8 mouse cellular contexts compared by ENCODE assay signal in genomic region chr1:40117565-40117964, GRCm38 (mm10). TPM values are rescaled to one million over a fixed set of nuclear protein-coding genes. Genes with fewer than 3 reads are reported as not detected.
DNase-seq lines count a peak whose midpoint lies in the region; ATAC-seq and TF ChIP-seq lines count a peak whose summit lies in the region.

No protein-coding gene starts in this region.

- H3K27ac ChIP-seq in forebrain, embryonic 14.5 days (ENCODE audit: low read depth, low read length): no peak overlapping the region
- no peak overlapping the region for H3K27ac ChIP-seq in midbrain, postnatal 0 days (ENCODE audit: low read depth, low read length)

- no peak for TF ChIP-seq CTCF in lung, adult 2 months (IDR thresholded peaks at IDR 0.05; ENCODE audit: insufficient read depth, low read length)
- TF ChIP-seq CTCF in midbrain, postnatal 0 days (IDR thresholded peaks at IDR 0.05): no peak

- no peak overlapping the region for H3K9ac ChIP-seq in forebrain, embryonic 14.5 days (ENCODE audit: low read length)
- H3K9ac ChIP-seq in midbrain, postnatal 0 days (replicated peaks; ENCODE audit: low read length, poor library complexity, severe bottlenecking): no peak overlapping the region

- H3K36me3 ChIP-seq in forebrain, embryonic 14.5 days (ENCODE audit: control insufficient read depth, insufficient read depth, low read length): no peaks in the 10 kb centered on the region
- H3K36me3 ChIP-seq in midbrain, postnatal 0 days (ENCODE audit: insufficient read depth, low read length): no peaks in the 10 kb centered on the region

- no peaks in the 10 kb centered on the region for H3K27me3 ChIP-seq in forebrain, embryonic 14.5 days (replicated peaks; ENCODE audit: control insufficient read depth, insufficient read depth, low read length)
- no peaks in the 10 kb centered on the region for H3K27me3 ChIP-seq in midbrain, postnatal 0 days (ENCODE audit: insufficient read depth, low read length)

- no peaks in the 10 kb centered on the region for H3K9me3 ChIP-seq in forebrain, embryonic 14.5 days (replicated peaks; ENCODE audit: control insufficient read depth, low read length)
- H3K9me3 ChIP-seq in midbrain, postnatal 0 days (ENCODE audit: low read length): no peaks in the 10 kb centered on the region

- H3K4me1 ChIP-seq in lung, adult 2 months (ENCODE audit: control insufficient read depth, insufficient read depth, low read length): no peaks in the 10 kb centered on the region; the same call in 1 of the 2 replicates
- H3K4me1 ChIP-seq in forebrain, embryonic 14.5 days (ENCODE audit: control insufficient read depth, insufficient read depth, low read length): no peaks in the 10 kb centered on the region
- no peaks in the 10 kb centered on the region for H3K4me1 ChIP-seq in midbrain, postnatal 0 days (ENCODE audit: insufficient read depth, low read length)

- 39% methylated on average over 9 of the region's 10 CpGs for WGBS in lung, adult 2 months
- WGBS in forebrain, embryonic 14.5 days: 34% methylated on average over 9 of the region's 10 CpGs
- WGBS in midbrain, postnatal 0 days: 43% methylated on average over 9 of the region's 10 CpGs

- DNase-seq in lung, adult 18-20 months: peak; percentile 8 to 22
- DNase-seq in lung, adult 2 months: no peak
- DNase-seq in forebrain, embryonic 14.5 days (ENCODE audit: low spot score): peak; percentile 51
- peak; percentile 8 to 15 for DNase-seq in kidney, adult 8-10 months
- DNase-seq in midbrain, postnatal 0 days (ENCODE audit: low spot score): peak; percentile 70
- DNase-seq in cerebellum, adult 8-10 months: no peak

- no peak for TF ChIP-seq POLR2A in lung, adult 2 months (IDR thresholded peaks at IDR 0.05; ENCODE audit: borderline replicate concordance, extremely low read depth, low read depth, low read length)

- H3K4me3 ChIP-seq in lung, adult 2 months (replicated peaks; ENCODE audit: extremely low read depth, low read depth, low read length): no peak overlapping the region
- no peak overlapping the region for H3K4me3 ChIP-seq in forebrain, embryonic 14.5 days (ENCODE audit: low read depth, low read length)
- H3K4me3 ChIP-seq in midbrain, postnatal 0 days (ENCODE audit: low read depth, low read length): no peak overlapping the region

- H3K4me2 ChIP-seq in forebrain, embryonic 14.5 days (ENCODE audit: low read length): no peak overlapping the region
- H3K4me2 ChIP-seq in midbrain, postnatal 0 days (ENCODE audit: low read depth, low read length, poor library complexity, severe bottlenecking): no peak overlapping the region

- ATAC-seq in forebrain, embryonic 14.5 days: peak; percentile 40; the same call in 1 of the 2 replicates
- ATAC-seq in midbrain, postnatal 0 days (ENCODE audit: low FRiP score): no peak
- ATAC-seq in activated CD4-positive, CD25-positive, alpha-beta regulatory T cell, adult 4 months: no peak
- no peak for ATAC-seq in erythroid progenitor cell, adult 5-6 weeks (replicated peaks; ENCODE audit: low FRiP score, poor library complexity, severe bottlenecking)

RNA-seq across cellular contexts. Expression of gene Il1r2, which starts 43.7 kb away (rescaled TPM):
- polyA plus RNA-seq in lung, adult 2 months (2012; rRNA removed): 0.80 and 4.7 TPM in 2 replicates
- 0.38 and 0.83 TPM in 2 replicates for polyA plus RNA-seq in forebrain, embryonic 14.5 days (2014; fragmentation: Nextera tagmentation; extraction: Ambion mirVana)
- not detected in 2 replicates for total RNA-seq in midbrain, postnatal 0 days (2014; rRNA removed)
- 0.35 and 0.83 TPM in 2 replicates for polyA plus RNA-seq in midbrain, postnatal 0 days (2015; fragmentation: Nextera tagmentation; extraction: Ambion mirVana)
- 100 to 1,000 TPM; 150 to 152 TPM for polyA plus RNA-seq in activated CD4-positive, CD25-positive, alpha-beta regulatory T cell, adult 4 months (2017; shearing (Covaris generic))
- total RNA-seq in erythroid progenitor cell, adult 5-6 weeks (2015; ENCODE audit: low replicate concordance): 6.7 TPM in 1 of 2 replicates, not detected in the other
- total RNA-seq in erythroid progenitor cell, adult 5-6 weeks (2017; ENCODE audit: low replicate concordance): 1.6 and 6.9 TPM in 2 replicates

Comparison
In these comparisons a context has a peak if more than half of its experiments do, and no peak if none do; other contexts are left out.
1. DNase-seq: peak in lung, adult 18-20 months (2 of 2), forebrain, embryonic 14.5 days (single experiment), kidney, adult 8-10 months (2 of 2) and midbrain, postnatal 0 days (single experiment); none in lung, adult 2 months (single experiment) and cerebellum, adult 8-10 months (single experiment).
2. RNA of gene Il1r2, which starts 43.7 kb away (polyA plus RNA-seq): 150 to 152 TPM in activated CD4-positive, CD25-positive, alpha-beta regulatory T cell, adult 4 months; 0.80 to 4.7 TPM in lung, adult 2 months, 0.38 to 0.83 TPM in forebrain, embryonic 14.5 days and 0.35 to 0.83 TPM in midbrain, postnatal 0 days; every median in the first group is over 10 times any median in the second.